8 mouse cellular contexts compared by ENCODE assay signal in genomic region chr16:34902294-34902680, GRCm38 (mm10).
A peak's percentile ranks its signal among the peaks of the same experiment; 100 is the strongest.
DNase-seq lines count a peak whose midpoint lies in the region; ATAC-seq lines count a peak whose summit lies in the region.

No protein-coding gene starts in this region.

- DNase-seq in A20 (ENCODE audit: low read depth, low spot score) (peak; percentile 64), R1 (ENCODE audit: low read depth, low spot score) (peak; percentile 63)
- peak; percentile 61 to 77 for DNase-seq in gastrocnemius, postnatal 4 days (ENCODE audit: low spot score in 2 of 2)
- peak; percentile 75 to 84 for DNase-seq in kidney, postnatal 25 days
- peak; percentile 61 to 67 for DNase-seq in lung, adult 18-20 months
- DNase-seq in retina, postnatal 1 day: peak; percentile 85

- ATAC-seq in common myeloid progenitor, adult 5-6 weeks (replicated peaks; ENCODE audit: low read depth, poor library complexity, severe bottlenecking): peak; percentile 79
- no peak for ATAC-seq in monocyte, adult 5-6 weeks (replicated peaks; ENCODE audit: insufficient number of reproducible peaks, low FRiP score, low TSS enrichment, poor library complexity, severe bottlenecking)
